9 mouse cellular contexts compared by ENCODE assay signal in genomic region chr5:74948482-74948881, GRCm38 (mm10).
"Had no signal": no experiment of that assay in that cellular context is flagged by ENCODE, and none has a peak within 500 bp of the region (broad histone marks: within the 10 kb centered on the region; RNA-seq: fewer than 3 reads in every experiment).

No protein-coding gene starts in this region.

- DNase-seq: kidney, postnatal 10 days; layer of hippocampus, postnatal 36 days; liver, embryonic 13.5 days; lung, adult 2 months; midbrain, embryonic 14.5 days; right cerebral cortex, postnatal 14 days; right cerebral cortex, postnatal 4 days; thymus, postnatal 36 days had no signal

- ATAC-seq: intestine, postnatal 0 days had no signal
